Mouse (Mus musculus): Measurements from ENCODE around the gene 1110017D15Rik.

- TF ChIP-seq CTCF (IDR thresholded peaks at IDR 0.05; ENCODE audit: low read depth) = no peak
- TF ChIP-seq EP300 (IDR thresholded peaks at IDR 0.05; ENCODE audit: low read depth) = no peak
These were observed 3.4 kb downstream of the 1110017D15Rik start for GRCm38 (mm10) chr4:41513714-41514113.

All from liver, embryonic 14.5 days (tissue).